Mouse (Mus musculus): ENCODE measurements at regions not wholly inside any gene's neighbourhood (a gene's known extent, or its start where the extent isn't known, plus 50 kb on each side); places are given as distances from the start of the nearest gene placed in this dataset.

- TF ChIP-seq CHD2 (IDR thresholded peaks at IDR 0.05; ENCODE audit: low read depth, low read length) = no peak
- no peak for TF ChIP-seq MAFK (IDR thresholded peaks at IDR 0.05; ENCODE audit: insufficient read depth, low read depth, low read length)
- TF ChIP-seq HCFC1 (IDR thresholded peaks at IDR 0.05; ENCODE audit: borderline replicate concordance, insufficient read depth, low read length) = no peak
- TF ChIP-seq ZNF384 (IDR thresholded peaks at IDR 0.05; ENCODE audit: low read depth, low read length) = no peak
- TF ChIP-seq ZC3H11A (IDR thresholded peaks at IDR 0.05; ENCODE audit: borderline replicate concordance, low read depth, low read length) = no peak
These were observed 2034.4 kb upstream of the Tenm3 start for GRCm38 (mm10) chr8:50878198-50878597.

All from ES-E14 (cell line).